25 mouse cellular contexts compared by ENCODE assay signal in the genomic region with DNA sequence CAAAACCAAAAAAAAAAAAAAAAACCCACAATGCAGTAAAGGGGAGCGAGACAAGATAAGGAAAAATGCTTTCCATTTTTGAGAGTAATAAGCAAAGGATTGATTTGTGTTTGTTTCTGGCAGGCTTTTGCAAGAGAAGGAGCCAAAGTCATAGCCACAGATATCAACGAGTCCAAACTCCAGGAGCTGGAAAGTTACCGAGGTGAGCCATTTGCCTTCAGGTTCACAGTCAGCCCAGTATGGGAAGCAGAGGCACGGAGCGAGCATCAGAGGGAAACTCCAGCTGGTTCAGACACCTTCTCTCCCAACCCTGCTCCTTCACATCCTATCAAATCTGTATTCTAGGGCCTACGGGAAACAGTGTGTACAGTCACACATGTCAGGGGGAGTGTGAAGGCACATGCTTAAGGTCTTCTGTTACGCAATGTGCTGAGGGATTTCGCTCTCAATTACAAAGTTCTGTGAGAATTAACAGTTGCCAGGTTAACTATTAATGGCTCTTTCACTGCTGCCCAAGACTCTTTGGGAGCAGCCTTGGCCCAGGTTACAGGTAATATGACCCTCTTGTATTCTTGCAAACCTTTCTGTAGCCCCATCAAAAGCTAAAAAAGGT. TPM values are rescaled to one million over a fixed set of nuclear protein-coding genes. Genes with fewer than 3 reads are reported as not detected.
DNase-seq lines count a peak whose midpoint lies in the region; ATAC-seq and TF ChIP-seq lines count a peak whose summit lies in the region.
"Had no signal": no experiment of that assay in that cellular context is flagged by ENCODE, and none has a peak within 500 bp of the region (broad histone marks: within the 10 kb centered on the region; RNA-seq: fewer than 3 reads in every experiment).

No protein-coding gene starts in this region.

- H3K27ac ChIP-seq in liver, adult 2 months (replicated peaks; ENCODE audit: insufficient read depth, low read depth, low read length): peak overlapping the region; percentile 84
- peak overlapping the region; percentile 56 for H3K27ac ChIP-seq in intestine, embryonic 16.5 days (ENCODE audit: low read length)
- H3K27ac ChIP-seq in kidney, embryonic 15.5 days: peak overlapping the region; percentile 15; the same call in 1 of the 2 replicates
- H3K27ac ChIP-seq in small intestine, adult 2 months (ENCODE audit: insufficient read depth, low read depth, low read length): peak overlapping the region; percentile 56; the same call in 1 of the 2 replicates
- H3K27ac ChIP-seq: heart, embryonic 13.5 days; hindbrain, embryonic 13.5 days; limb, embryonic 12.5 days had no signal

- no peaks in the 10 kb centered on the region for H3K27me3 ChIP-seq in liver, adult 2 months (ENCODE audit: control insufficient read depth, insufficient read depth, low read length)
- no peaks in the 10 kb centered on the region for H3K27me3 ChIP-seq in intestine, embryonic 16.5 days (replicated peaks; ENCODE audit: control insufficient read depth, insufficient read depth, low read length)
- H3K27me3 ChIP-seq in kidney, embryonic 15.5 days: no peaks in the 10 kb centered on the region
- H3K27me3 ChIP-seq in small intestine, adult 2 months (ENCODE audit: control insufficient read depth, insufficient read depth, low read length): no peaks in the 10 kb centered on the region
- H3K27me3 ChIP-seq: CH12.LX; heart, embryonic 13.5 days; hindbrain, embryonic 13.5 days; limb, embryonic 12.5 days had no signal

- H3K36me3 ChIP-seq in liver, adult 2 months (ENCODE audit: control insufficient read depth, insufficient read depth, low read length): no peaks in the 10 kb centered on the region
- H3K36me3 ChIP-seq in intestine, embryonic 16.5 days (ENCODE audit: control insufficient read depth, insufficient read depth, low read length): no peaks in the 10 kb centered on the region
- no peaks in the 10 kb centered on the region for H3K36me3 ChIP-seq in kidney, embryonic 15.5 days
- H3K36me3 ChIP-seq in small intestine, adult 2 months (ENCODE audit: control insufficient read depth, insufficient read depth, low read length): no peaks in the 10 kb centered on the region
- H3K36me3 ChIP-seq: heart, embryonic 13.5 days; hindbrain, embryonic 13.5 days; limb, embryonic 12.5 days had no signal

- H3K4me2 ChIP-seq in intestine, embryonic 16.5 days (ENCODE audit: low read depth, low read length): no peak overlapping the region
- no peak overlapping the region for H3K4me2 ChIP-seq in kidney, embryonic 15.5 days
- H3K4me2 ChIP-seq: heart, embryonic 13.5 days; hindbrain, embryonic 13.5 days; limb, embryonic 12.5 days; midbrain, embryonic 11.5 days had no signal

- H3K4me1 ChIP-seq in liver, adult 2 months (ENCODE audit: control insufficient read depth, insufficient read depth, low read length): 0 out of 2 replicates have a peak, but pooled peaks cover 4% of the 10 kb centered on the region
- no peaks in the 10 kb centered on the region for H3K4me1 ChIP-seq in intestine, embryonic 16.5 days (ENCODE audit: control insufficient read depth, insufficient read depth, low read length)
- no peaks in the 10 kb centered on the region for H3K4me1 ChIP-seq in kidney, embryonic 15.5 days
- H3K4me1 ChIP-seq in small intestine, adult 2 months (ENCODE audit: control insufficient read depth, insufficient read depth, insufficient read length, low read length): peaks cover 3% of the 10 kb centered on the region; the same call in 1 of the 2 replicates
- H3K4me1 ChIP-seq: heart, embryonic 13.5 days; hindbrain, embryonic 13.5 days; limb, embryonic 12.5 days had no signal

- no peaks in the 10 kb centered on the region for H3K79me2 ChIP-seq in liver, adult 2 months (ENCODE audit: control insufficient read depth, insufficient read depth, low read length)

- peak; percentile 88 for ATAC-seq in intestine, embryonic 16.5 days
- peak; percentile 63 for ATAC-seq in kidney, embryonic 15.5 days (replicated peaks; ENCODE audit: low FRiP score)
- ATAC-seq: forebrain, postnatal 0 days; inflammation-experienced regulatory T-cells, adult 6 months had no signal

- TF ChIP-seq POLR2A in liver, adult 2 months (IDR thresholded peaks at IDR 0.05; ENCODE audit: extremely low read depth, insufficient read depth, low read length): no peak
- TF ChIP-seq POLR2A in small intestine, adult 2 months (IDR thresholded peaks at IDR 0.05; ENCODE audit: low read depth, low read length): no peak

- H3K9ac ChIP-seq in liver, adult 2 months (ENCODE audit: low read depth, low read length): peak overlapping the region; percentile 18; the same call in 1 of the 2 replicates
- H3K9ac ChIP-seq in intestine, embryonic 16.5 days (ENCODE audit: low read depth, low read length): no peak overlapping the region
- H3K9ac ChIP-seq in kidney, embryonic 15.5 days: no peak overlapping the region
- H3K9ac ChIP-seq: forebrain, postnatal 0 days; heart, embryonic 13.5 days; hindbrain, embryonic 13.5 days; limb, embryonic 12.5 days had no signal

- peak; percentile 94 for DNase-seq in liver, adult 2 months (ENCODE audit: extremely low read depth, low read depth, low spot score)
- DNase-seq in liver: no peak
- no peak for DNase-seq in left cerebral cortex, postnatal 4 days
- DNase-seq in embryo, embryonic 10.5 days (ENCODE audit: low spot score): no peak
- DNase-seq: adrenal gland, postnatal 14 days; cerebellum, adult 11 months; cerebellum, postnatal 14 days; embryo, embryonic 11 days; forebrain, postnatal 0 days; layer of hippocampus, adult 9-11 months; lung, adult 2 months; right cerebral cortex, postnatal 4 days; thymus, postnatal 36 days had no signal

- no peak overlapping the region for H3K4me3 ChIP-seq in liver, adult 2 months (ENCODE audit: insufficient read depth, low read depth, low read length)
- H3K4me3 ChIP-seq in intestine, embryonic 16.5 days (ENCODE audit: low read length): no peak overlapping the region
- H3K4me3 ChIP-seq in kidney, embryonic 15.5 days (replicated peaks): no peak overlapping the region
- no peak overlapping the region for H3K4me3 ChIP-seq in small intestine, adult 2 months (ENCODE audit: low read depth, low read length)
- H3K4me3 ChIP-seq: heart, embryonic 13.5 days; hindbrain, embryonic 13.5 days; limb, embryonic 12.5 days had no signal

- intact Hi-C loops in left cerebral cortex, postnatal 4 days (cut with DNase I): no loop called here

- WGBS in liver, adult 2 months: 18% methylated on average over 8 of the region's 8 CpGs
- 63% methylated on average over 8 of the region's 8 CpGs for WGBS in intestine, embryonic 16.5 days
- WGBS in kidney, embryonic 15.5 days: 69% methylated on average over 8 of the region's 8 CpGs
- WGBS in small intestine, adult 2 months: 33% methylated on average over 8 of the region's 8 CpGs

- TF ChIP-seq CTCF in liver, adult 2 months (IDR thresholded peaks at IDR 0.05; ENCODE audit: low read depth, low read length): no peak
- TF ChIP-seq CTCF in small intestine, adult 2 months (IDR thresholded peaks at IDR 0.05; ENCODE audit: extremely low read depth, insufficient read length, insufficient replicate concordance, low read depth, low read length): no peak

- no peaks in the 10 kb centered on the region for H3K9me3 ChIP-seq in intestine, embryonic 16.5 days (ENCODE audit: control insufficient read depth, low read length)
- no peaks in the 10 kb centered on the region for H3K9me3 ChIP-seq in kidney, embryonic 15.5 days (replicated peaks)
- H3K9me3 ChIP-seq: heart, embryonic 13.5 days; hindbrain, embryonic 13.5 days; limb, embryonic 12.5 days had no signal

RNA-seq across cellular contexts. Expression of gene Bdh2, which starts 7.2 kb away (rescaled TPM):
- 14.8 and 24.2 TPM in 2 replicates for total RNA-seq in liver, adult 2 months (2014; rRNA removed)
- 15.2 and 15.9 TPM in 2 replicates for polyA plus RNA-seq in liver, adult 2 months (2012; rRNA removed)
- 8.8 and 9.1 TPM in 2 replicates for polyA plus RNA-seq in intestine, embryonic 16.5 days (2015; fragmentation: Nextera tagmentation; extraction: Ambion mirVana)
- 25.5 and 26.8 TPM in 2 replicates for polyA plus RNA-seq in kidney, embryonic 15.5 days (2015; fragmentation: Nextera tagmentation; extraction: Ambion mirVana)
- polyA plus RNA-seq in small intestine, adult 2 months (2012; rRNA removed): 0.77 and 0.84 TPM in 2 replicates
- total RNA-seq in left cerebral cortex, postnatal 4 days (2021): 1 to 10 TPM; 1.6 to 2.2 TPM
- total RNA-seq: granulocyte monocyte progenitor cell, adult 5-6 weeks had no signal

RNA-seq across cellular contexts. Expression of gene Slc9b2, which starts 19.3 kb away (rescaled TPM):
- 0.20 and 0.28 TPM in 2 replicates for total RNA-seq in liver, adult 2 months (2014; rRNA removed)
- polyA plus RNA-seq in liver, adult 2 months (2012; rRNA removed): 0.11 TPM in 1 of 2 replicates, not detected in the other
- polyA plus RNA-seq in intestine, embryonic 16.5 days (2015; fragmentation: Nextera tagmentation; extraction: Ambion mirVana): 1.2 and 1.7 TPM in 2 replicates
- 2.5 and 6.3 TPM in 2 replicates for polyA plus RNA-seq in kidney, embryonic 15.5 days (2015; fragmentation: Nextera tagmentation; extraction: Ambion mirVana)
- polyA plus RNA-seq in small intestine, adult 2 months (2012; rRNA removed): 0.15 TPM in 1 of 2 replicates, not detected in the other
- total RNA-seq in left cerebral cortex, postnatal 4 days (2021): 1 to 10 TPM; 6.9 to 7.0 TPM
- total RNA-seq: gastrocnemius, adult 18-20 months had no signal

RNA-seq across cellular contexts. Expression of gene Slc9b1, which starts 59.6 kb away (rescaled TPM):
- total RNA-seq in liver, adult 2 months (2014; rRNA removed): 0.09 TPM in 1 of 2 replicates, not detected in the other
- polyA plus RNA-seq in liver, adult 2 months (2012; rRNA removed): not detected in 2 replicates
- polyA plus RNA-seq in intestine, embryonic 16.5 days (2015; fragmentation: Nextera tagmentation; extraction: Ambion mirVana): 0.17 and 0.27 TPM in 2 replicates
- 0.42 TPM in 1 of 2 replicates, not detected in the other for polyA plus RNA-seq in kidney, embryonic 15.5 days (2015; fragmentation: Nextera tagmentation; extraction: Ambion mirVana)
- not detected in 2 replicates for polyA plus RNA-seq in small intestine, adult 2 months (2012; rRNA removed)
- 1 to 10 TPM in 1 of 2 experiments, under 1 TPM in 1; 0.40 to 1.5 TPM for total RNA-seq in left cerebral cortex, postnatal 4 days (2021)
- total RNA-seq: forebrain, postnatal 0 days; gastrocnemius, adult 18-20 months; MEL had no signal
- polyA plus RNA-seq: forebrain, postnatal 0 days; heart, embryonic 13.5 days; midbrain, embryonic 11.5 days had no signal

Comparison
In these comparisons a context has a peak if more than half of its experiments do, and no peak if none do; other contexts are left out.
1. H3K27ac ChIP-seq: peak in every context shown above with its lines; median percentile 84 in liver, adult 2 months; 56 in intestine, embryonic 16.5 days; 56 in small intestine, adult 2 months; 15 in kidney, embryonic 15.5 days.